Mouse (Mus musculus): Measurements from ENCODE around the gene Acox2.

Acox2 gene

DNA sequence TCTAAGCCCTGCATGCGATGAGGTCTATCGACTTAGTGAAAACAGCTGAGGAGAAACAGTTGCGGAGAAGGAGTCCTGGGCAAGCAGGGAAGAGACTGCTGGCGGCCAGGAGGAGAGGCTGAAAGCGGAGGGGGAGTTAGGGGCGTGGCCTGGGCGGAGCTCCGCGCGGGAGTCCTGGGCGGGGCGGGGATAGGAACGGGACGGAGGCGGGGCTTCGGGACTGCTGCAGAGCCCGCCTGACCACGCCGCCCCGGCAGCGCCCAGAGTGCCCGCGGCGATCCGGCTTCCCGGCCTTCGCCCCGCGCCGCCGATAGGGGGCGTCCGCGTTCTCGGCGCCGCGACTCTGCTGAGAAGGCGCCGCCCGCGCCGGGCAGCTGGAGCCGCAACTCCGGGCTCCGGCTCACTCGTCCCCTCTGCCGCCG, 45.3 kb downstream of the Acox2 start, which contains the start of gene Kctd6:
Kctd6 (plus strand) TSS at position 338 of the 422 bp plus-strand sequence.
- peak; percentile 95 for DNase-seq (ENCODE audit: low read depth, low spot score)

DNA sequence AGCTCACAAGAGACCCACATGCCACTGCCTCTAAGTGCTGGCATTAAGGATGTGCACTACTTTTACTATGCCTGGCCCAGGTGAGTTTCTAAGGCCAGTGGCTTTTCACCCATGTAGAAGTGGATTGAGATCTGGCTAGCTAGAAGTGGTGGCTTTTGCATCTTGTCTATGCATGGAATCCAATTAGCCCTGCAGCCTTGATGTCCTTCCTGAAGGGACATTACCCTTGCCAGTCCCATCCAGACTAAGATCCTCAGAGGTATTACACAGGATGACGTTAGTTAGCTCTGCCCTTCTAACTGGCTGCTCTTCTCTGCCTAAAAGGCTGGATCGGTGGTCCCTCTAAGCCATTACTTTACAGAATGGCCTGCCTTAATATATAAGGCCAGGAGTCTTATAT, 46.2 kb downstream of the Acox2 start:
- DNase-seq (ENCODE audit: low read depth, low spot score): no peak

DNA sequence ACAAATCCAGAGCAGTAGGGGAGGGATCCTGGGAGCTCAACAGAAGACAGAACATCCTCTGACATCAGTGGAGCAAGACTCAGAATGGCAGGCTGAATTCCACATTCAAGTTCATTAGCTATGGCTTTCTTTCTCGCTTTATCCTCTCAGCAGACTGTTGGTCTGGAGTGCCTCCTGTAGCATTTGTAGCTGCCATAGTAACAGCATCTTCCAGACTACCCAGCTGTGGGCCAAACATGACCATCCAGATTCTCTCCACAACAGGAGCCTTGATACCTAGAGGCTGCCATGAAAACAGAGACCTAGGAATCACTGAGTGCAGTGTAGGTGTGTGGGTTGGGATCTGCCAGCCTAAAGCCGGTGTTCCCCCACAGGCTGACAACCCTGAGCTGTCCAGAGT, 49.3 kb downstream of the Acox2 start:
- DNase-seq (ENCODE audit: low read depth, low spot score): no peak

DNA sequence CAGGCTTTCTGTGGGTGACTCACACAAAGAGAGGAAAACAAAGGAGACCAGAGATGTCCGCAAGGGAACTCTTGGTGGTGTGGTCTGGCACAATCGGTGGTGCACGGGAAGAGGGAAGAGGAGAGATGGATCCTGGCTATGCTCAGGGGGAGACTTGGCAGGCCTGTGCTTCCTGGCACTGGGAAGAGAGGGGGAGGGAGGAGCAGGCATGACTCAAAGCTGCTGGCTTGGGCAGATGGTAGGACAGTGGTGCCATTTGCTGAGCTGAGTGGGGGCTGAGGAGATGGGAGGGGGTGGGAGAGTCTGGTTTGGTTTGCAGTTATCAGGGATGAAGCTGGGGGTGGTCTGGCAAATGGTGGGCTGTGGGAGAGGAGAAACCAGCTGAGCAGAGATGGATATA, 50.3 kb downstream of the Acox2 start:
- no peak for DNase-seq (ENCODE audit: low read depth, low spot score)

DNA sequence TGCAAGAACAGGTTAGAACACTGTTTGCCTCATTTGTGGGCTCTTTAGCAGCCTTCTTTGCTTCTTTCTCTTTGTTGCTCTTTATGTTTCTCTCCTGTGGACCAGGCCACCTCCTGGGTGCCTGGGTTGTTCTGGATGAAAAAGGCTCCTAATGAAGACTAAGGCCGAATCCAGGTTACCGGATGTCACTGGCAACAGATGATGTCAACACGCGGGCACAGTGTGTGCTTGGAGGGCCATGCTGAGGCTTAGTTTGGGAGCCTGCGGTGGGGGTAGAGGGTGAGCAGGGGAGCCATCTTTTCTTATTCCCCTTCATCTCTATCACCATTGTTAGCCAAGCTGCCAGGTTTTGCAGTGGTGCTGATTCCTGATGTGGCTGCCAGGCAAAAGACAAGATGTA, 51.6 kb downstream of the Acox2 start:
- no peak for DNase-seq (ENCODE audit: low read depth, low spot score)

DNA sequence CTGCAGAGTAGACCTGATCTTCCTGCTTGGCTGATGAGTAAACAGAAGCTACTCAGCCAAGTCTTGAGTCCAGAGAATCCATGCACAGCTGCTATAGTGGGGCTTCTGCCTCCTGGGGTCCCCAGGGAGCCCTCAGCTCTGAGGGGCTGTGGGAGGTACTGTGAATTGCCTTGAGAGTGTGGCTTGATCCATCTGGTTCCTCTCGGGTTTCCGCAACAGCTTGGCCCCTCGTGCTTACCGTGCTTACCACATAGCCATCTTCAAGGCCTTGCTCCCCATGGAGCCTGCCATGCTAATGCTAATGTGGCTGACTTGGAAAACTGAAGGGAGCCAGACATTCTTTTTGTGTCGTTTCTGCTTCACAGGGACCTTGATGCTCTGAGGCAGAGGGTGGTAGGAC, 52.0 kb downstream of the Acox2 start:
- DNase-seq (ENCODE audit: low read depth, low spot score): peak; percentile 80

DNA sequence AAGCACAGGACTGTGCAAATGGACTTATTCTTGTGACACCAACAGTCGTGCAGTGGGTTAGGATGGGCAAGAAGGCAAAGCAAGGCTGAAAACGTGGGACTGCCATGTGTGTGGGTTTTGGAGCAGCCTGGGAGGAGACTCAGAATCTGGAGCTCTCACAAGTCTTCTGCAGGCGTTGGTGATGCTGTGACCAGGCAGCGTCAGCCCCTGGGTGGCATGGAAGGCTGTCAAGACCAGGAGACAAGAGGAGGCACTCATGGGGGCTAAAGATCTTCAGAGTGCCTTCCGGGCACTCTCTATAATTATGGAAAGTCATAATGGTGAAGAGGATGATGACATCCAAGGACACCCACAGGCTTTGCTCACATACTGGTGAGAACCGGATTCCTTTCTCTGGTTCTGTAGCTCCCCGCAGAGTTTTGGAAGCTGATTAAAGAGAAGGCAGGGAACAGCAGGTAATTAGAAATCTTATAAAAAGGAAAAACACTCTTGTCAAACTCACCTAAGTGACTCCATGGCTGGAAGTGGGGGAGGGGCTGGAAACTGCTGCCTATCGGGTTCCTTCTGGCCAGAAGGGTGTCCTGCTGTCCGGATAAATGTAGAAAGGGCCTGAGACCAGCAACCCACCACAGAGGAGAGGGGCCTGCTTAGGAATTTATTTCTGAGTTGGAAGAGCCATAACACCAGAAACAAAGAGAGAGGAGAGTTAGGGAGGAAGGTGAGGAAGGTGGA, 52.8 kb downstream of the Acox2 start:
- DNase-seq (ENCODE audit: low read depth, low spot score): no peak

DNA sequence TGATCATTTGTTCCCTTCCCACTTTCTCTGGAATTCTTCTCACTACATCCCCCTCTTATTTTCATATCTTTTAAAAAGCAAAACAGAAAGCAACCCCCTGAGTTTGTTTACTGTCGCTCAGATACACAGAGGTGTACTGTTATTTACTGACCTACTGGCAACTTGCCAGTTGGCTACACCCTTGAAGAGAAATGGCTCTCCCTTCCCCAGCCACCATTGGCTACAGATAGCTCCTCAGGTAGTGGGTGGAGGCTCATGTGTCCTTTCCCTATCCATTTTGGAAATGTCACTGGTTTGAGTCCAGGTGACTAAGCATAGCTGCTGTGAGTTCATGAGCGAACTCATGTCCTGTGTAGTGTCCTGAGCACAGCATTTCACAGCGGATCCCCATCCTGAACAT, 57.4 kb downstream of the Acox2 start:
- DNase-seq (ENCODE audit: low read depth, low spot score): peak; percentile 25

DNA sequence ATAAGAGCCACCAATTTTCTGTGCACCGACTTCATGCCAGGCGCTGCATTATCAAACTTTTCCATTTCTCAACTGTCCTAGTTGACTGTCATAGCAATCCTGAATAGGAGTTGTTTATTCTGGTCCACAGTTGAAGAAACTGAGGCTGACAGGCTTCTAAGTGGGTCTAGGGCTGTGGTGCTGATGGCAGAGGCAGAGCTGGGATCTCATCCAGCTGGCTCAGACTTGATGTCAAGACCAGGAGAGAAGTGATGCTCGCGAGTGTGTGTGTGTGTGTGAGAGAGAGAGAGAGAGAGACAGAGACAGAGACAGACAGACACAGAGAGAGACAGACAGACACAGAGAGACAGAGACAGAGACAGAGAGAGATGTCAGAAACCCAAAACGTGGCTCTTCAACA, 58.4 kb downstream of the Acox2 start:
- no peak for DNase-seq (ENCODE audit: low read depth, low spot score)

DNA sequence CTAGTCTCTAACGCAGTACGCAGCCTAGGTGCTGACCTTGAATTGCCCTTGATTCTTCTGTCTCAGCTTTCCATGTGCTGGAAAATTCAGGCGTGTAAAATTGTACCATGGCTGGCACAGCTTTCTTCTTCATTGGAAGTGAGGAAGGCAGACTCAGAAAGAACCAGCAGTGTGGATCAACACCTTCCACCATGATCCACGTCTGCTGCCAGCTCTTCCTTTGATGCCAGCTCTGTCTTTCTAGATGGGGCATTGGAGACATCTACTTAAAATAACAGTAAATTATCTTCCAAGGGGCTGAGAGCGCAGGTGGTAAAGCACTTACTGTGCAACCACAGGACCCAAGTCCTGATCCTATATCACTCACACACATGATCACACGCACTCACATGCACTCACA, 66.4 kb downstream of the Acox2 start:
- no peak for DNase-seq (ENCODE audit: low read depth, low spot score)

DNA sequence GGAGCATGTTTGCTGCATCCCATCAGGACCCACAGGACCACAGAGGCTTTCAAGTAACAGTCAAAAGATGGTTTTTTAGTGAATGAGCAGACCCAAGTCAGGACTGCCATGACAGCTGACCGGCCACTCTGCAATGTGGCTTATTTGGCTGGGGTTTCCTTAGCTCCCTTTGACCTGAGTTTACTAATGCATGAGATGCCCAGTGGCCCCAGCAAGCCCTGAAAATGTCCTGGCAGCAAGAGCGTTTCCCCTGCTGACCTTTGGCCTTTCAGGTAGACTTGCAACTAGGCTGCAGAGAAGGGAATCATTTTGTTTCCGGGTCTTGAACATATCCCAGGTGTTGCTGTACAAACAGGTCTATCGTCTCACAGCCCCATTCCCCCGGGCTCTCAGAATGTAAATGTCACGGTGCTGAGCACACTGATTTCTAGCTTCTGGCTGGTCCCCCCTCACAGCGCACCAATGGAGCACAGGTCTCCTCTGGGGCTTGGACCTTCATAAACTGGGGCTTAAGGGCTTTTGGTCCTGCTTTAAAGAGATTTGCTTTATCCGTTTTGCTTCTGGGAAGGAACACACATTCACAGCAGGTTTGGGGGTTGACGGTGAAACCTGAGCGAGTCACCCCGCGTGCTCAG, 67.7 kb downstream of the Acox2 start:
- DNase-seq (ENCODE audit: low read depth, low spot score): no peak

DNA sequence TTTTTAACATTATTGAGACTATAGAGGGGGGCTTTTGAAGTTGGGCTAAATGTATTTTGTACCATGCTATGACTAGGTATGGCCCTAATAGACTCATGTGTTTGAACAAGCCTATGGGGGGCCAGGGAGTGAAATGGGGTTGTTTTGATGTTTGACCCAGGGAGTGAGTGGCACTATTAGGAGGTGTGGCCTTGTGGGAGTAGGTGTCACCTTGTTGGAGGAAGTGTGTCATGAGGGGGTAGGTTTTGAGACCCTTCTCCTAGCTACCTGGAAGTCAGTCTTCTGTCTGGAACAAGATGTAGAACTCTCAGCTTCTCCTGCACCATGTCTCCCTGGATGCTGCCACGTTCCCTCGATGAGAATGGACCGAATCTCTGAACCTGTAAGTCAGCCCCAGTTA, 68.6 kb downstream of the Acox2 start:
- no peak for DNase-seq (ENCODE audit: low read depth, low spot score)

DNA sequence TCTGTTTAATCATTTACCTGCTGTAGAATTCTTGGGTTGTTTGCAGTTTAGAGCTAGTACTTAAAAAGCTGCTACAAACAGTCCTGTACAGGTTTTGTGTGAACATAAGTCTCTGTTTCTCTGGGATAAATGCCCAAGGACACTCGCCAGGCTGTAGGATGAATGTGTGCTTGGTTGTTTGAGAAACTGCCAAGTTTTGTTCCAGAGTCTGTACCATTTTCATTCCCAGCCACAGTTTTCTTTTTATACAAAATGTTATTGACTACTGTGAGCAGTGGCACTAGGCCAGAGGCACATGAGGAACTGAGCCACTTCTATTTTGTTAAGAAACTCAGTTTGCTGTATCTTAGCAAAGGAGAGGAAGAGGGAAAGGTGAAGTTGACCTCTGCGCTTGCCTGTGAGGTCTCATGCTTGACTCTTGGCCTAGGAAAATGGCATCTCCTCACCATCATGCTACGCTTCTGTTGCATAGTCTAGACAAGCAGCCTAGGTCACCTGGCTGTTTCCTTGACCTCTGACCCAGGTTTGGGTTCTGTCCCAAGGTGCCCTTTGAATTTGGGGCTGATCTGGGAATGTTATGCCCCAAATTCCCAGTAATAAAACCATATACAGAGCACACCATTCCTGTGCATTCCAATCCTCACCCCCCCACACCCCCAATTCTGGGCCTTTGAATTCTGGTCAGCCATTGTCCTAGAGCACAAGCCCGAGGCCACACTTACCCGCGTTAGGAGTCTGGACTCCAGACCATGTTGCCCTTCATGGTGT, 72.7 kb downstream of the Acox2 start:
- no peak for DNase-seq (ENCODE audit: low read depth, low spot score)

DNA sequence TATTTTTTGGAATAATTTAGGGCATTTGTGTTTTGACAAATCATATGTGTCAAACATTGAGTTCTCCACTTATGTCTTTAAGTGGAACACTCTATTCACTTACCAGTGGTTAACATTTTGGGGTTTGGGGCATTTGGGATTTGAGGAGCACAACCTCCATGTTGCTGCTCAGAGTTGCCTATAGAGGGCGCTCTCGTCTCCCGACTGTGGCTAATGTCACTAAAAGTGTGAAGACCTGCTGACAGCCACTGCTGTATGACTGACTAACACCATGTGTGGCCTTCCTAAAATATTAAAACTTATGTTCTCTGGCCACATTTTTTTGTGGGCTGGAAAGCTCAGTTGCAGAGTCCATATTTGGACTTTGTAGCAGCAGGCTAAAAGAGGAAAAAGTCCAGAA, 75.8 kb downstream of the Acox2 start:
- DNase-seq (ENCODE audit: low read depth, low spot score): peak; percentile 39

DNA sequence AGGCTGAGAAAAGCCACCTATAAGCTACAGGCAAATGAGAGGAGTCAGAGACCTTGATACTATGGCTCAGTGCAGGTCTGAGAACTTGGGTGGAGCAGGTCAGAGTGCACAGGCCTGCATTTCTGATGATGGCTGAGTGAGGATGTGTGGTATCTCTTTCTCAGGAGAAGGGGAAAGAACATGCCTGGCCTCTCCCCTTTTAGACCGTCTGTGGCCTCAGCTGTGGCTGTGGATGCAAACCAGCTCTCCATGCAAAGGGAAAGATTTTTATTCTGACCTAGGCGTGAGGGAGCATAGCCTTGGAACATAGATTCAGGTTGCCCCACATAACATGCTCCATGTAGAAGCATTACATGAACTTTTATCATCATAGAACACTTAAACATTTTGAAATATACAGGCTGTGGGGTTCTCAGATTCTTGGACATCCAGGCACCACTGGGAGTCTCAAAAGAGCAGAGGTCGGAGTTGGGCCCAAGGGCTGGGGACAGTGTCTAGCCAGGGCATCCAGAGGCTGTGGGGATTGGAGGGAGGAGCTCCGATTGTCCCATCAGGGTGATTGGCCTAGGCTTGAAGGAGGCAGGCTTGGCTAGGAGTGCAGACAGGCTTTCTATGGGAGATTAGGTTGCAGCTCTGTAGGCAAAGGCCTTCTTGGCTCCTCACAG, 78.7 kb downstream of the Acox2 start:
- DNase-seq (ENCODE audit: low read depth, low spot score): no peak

DNA sequence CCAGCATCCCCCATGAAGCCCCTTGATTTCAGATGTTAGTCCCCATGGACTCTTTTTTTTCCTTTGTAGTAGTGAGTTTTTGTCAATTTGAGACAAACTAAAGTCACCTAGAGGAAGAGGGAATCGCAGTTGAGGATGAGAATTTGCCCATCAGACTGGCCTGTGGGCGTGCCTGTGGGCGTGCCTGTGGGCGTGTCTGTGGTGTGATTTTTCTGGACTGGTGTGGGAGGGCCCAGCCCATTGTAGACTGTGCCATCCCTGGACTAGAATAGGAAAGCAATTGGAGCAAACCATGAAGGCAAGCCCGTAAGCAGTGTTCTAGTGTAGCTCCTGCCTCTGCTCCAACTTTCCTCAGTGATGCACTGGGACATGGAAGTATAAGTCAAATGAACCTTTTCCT, 82.9 kb downstream of the Acox2 start:
- peak; percentile 59 for DNase-seq (ENCODE audit: low read depth, low spot score)
